Mouse (Mus musculus): ENCODE results near the gene Myo5a.

GRCm38 (mm10) chr9:75124201-75124721, 53.4 kb downstream of the Myo5a start:
- TF ChIP-seq CTCF (IDR thresholded peaks at IDR 0.05; ENCODE audit: borderline replicate concordance, insufficient read depth, low read depth, low read length) (no peak), POLR2A (IDR thresholded peaks at IDR 0.05; ENCODE audit: borderline replicate concordance, insufficient read depth, low read length) (no peak)

Data from cerebellum, adult 2 months (tissue).